Mouse (Mus musculus): ENCODE results near the gene Neurl2.
"Not testable (repeated sequence)": the region's sequence is repeated elsewhere in the genome, so short reads cannot be mapped to it uniquely, and the experiment has no call there.

Gene Neurl2

GRCm38 (mm10) chr2:164857842-164858553, 24.7 kb upstream of the Neurl2 start:
- DNase-seq (ENCODE audit: extremely low spot score): no peak

GRCm38 (mm10) chr2:164857101-164857821, 24.0 kb upstream of the Neurl2 start, which contains the start of gene Pltp:
Gene Pltp, minus strand, starts transcription at chr2:164857711.
- DNase-seq (ENCODE audit: extremely low spot score): peak; percentile 84

GRCm38 (mm10) chr2:164856309-164857100, 23.2 kb upstream of the Neurl2 start:
- DNase-seq (ENCODE audit: extremely low spot score): peak; percentile 42

- not testable (repeated sequence) for DNase-seq (ENCODE audit: extremely low spot score)
These were observed 22.3 kb upstream of the Neurl2 start for GRCm38 (mm10) chr2:164855572-164855971.

GRCm38 (mm10) chr2:164850061-164850460, 16.8 kb upstream of the Neurl2 start:
- no peak for DNase-seq (ENCODE audit: extremely low spot score)

GRCm38 (mm10) chr2:164845782-164846181, 12.5 kb upstream of the Neurl2 start:
- no peak for DNase-seq (ENCODE audit: extremely low spot score)

GRCm38 (mm10) chr2:164835164-164835563, 1.9 kb upstream of the Neurl2 start:
- no peak for DNase-seq (ENCODE audit: extremely low spot score)

GRCm38 (mm10) chr2:164834531-164834930, 1.3 kb upstream of the Neurl2 start:
- DNase-seq (ENCODE audit: extremely low spot score): no peak

- DNase-seq (ENCODE audit: extremely low spot score): peak; percentile 81
These were observed 431 bp downstream of the Neurl2 start, which contains the start of gene Ctsa for GRCm38 (mm10) chr2:164832748-164833301. Gene Ctsa, plus strand, starts transcription at chr2:164832873.

GRCm38 (mm10) chr2:164832032-164832747, 1.1 kb downstream of the Neurl2 start:
- no peak for DNase-seq (ENCODE audit: extremely low spot score)

GRCm38 (mm10) chr2:164831029-164831428, 2.2 kb downstream of the Neurl2 start:
- DNase-seq (ENCODE audit: extremely low spot score): no peak

GRCm38 (mm10) chr2:164829090-164829489, 4.2 kb downstream of the Neurl2 start:
- DNase-seq (ENCODE audit: extremely low spot score): no peak

- no peak for DNase-seq (ENCODE audit: extremely low spot score)
These were observed 4.8 kb downstream of the Neurl2 start, which contains the start of gene Spata25 for GRCm38 (mm10) chr2:164828437-164828836. Gene Spata25, minus strand, starts transcription at chr2:164828537.

- no peak for DNase-seq (ENCODE audit: extremely low spot score)
These were observed 6.0 kb downstream of the Neurl2 start for GRCm38 (mm10) chr2:164827146-164827850.

GRCm38 (mm10) chr2:164825521-164825920, 7.7 kb downstream of the Neurl2 start:
- DNase-seq (ENCODE audit: extremely low spot score): no peak

- no peak for DNase-seq (ENCODE audit: extremely low spot score)
These were observed 9.3 kb downstream of the Neurl2 start for GRCm38 (mm10) chr2:164823969-164824368.

- DNase-seq (ENCODE audit: extremely low spot score): no peak
These were observed 10.1 kb downstream of the Neurl2 start for GRCm38 (mm10) chr2:164823181-164823585.

GRCm38 (mm10) chr2:164822636-164823165, 10.6 kb downstream of the Neurl2 start, which contains the start of gene Zswim1:
Gene Zswim1, plus strand, starts transcription at chr2:164822686.
- DNase-seq (ENCODE audit: extremely low spot score): peak; percentile 100

- no peak for DNase-seq (ENCODE audit: extremely low spot score)
These were observed 12.2 kb downstream of the Neurl2 start for GRCm38 (mm10) chr2:164821060-164821459.

GRCm38 (mm10) chr2:164817703-164818102, 15.6 kb downstream of the Neurl2 start:
- DNase-seq (ENCODE audit: extremely low spot score): peak; percentile 47

Data from embryo, embryonic 9.5 days (tissue).